Mouse (Mus musculus): Measurements from ENCODE around the gene Mgat4c. TPM values are rescaled to one million over a fixed set of nuclear protein-coding genes. Genes with fewer than 3 reads are reported as not detected.

Mgat4c gene
- polyA plus RNA-seq, 1 experiment from 2014 or later, result not detected

- Histone ChIP-seq H3K27me3 (ENCODE audit: control insufficient read depth, insufficient read depth, low read length) (no peaks in the 10 kb centered on the region), H3K4me2 (no peak overlapping the region), H3K27ac (ENCODE audit: low read depth, low read length) (no peak overlapping the region), H3K9ac (ENCODE audit: low read depth, low read length) (no peak overlapping the region), H3K4me1 (ENCODE audit: control insufficient read depth, insufficient read depth, low read length) (no peaks in the 10 kb centered on the region), H3K4me3 (ENCODE audit: low read depth, low read length) (no peak overlapping the region), H3K9me3 (replicated peaks; ENCODE audit: control insufficient read depth, low read length) (no peaks in the 10 kb centered on the region), H3K36me3 (ENCODE audit: control insufficient read depth, insufficient read depth, low read length) (no peaks in the 10 kb centered on the region)
- WGBS (ENCODE audit: insufficient replicate concordance), result 74% methylated on average over 1 of the region's 1 CpGs
- no peak for ATAC-seq (replicated peaks; ENCODE audit: insufficient number of reproducible peaks, low FRiP score, low TSS enrichment)
Measured at GRCm38 (mm10) chr10:102191646-102192045, 510.4 kb downstream of the Mgat4c start.

DNA sequence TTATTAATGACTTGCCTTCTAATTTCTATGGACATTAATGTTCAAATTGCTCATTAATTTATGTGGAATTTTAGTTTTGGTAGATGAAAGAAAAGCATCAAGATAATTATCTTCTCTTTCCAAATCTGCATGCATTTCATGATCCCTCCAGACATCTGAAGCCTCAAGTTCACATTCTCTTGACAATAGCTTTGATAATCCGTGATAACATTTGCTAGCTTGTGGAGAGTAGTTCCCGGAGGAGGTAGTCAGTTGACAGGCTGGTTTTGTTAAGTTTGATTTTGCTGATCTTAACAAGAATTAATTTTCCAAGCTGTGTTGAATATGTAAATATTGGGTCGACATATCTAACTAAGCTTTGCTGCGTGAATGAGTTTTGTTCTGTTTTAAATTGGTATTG is 515.6 kb downstream of the Mgat4c start:
- ATAC-seq (replicated peaks; ENCODE audit: insufficient number of reproducible peaks, low FRiP score, low TSS enrichment), result no peak
- Histone ChIP-seq H3K4me3 (ENCODE audit: low read depth, low read length) (no peak overlapping the region), H3K4me2 (no peak overlapping the region), H3K9me3 (replicated peaks; ENCODE audit: control insufficient read depth, low read length) (no peaks in the 10 kb centered on the region), H3K9ac (ENCODE audit: low read depth, low read length) (no peak overlapping the region), H3K4me1 (ENCODE audit: control insufficient read depth, insufficient read depth, low read length) (no peaks in the 10 kb centered on the region), H3K36me3 (ENCODE audit: control insufficient read depth, insufficient read depth, low read length) (no peaks in the 10 kb centered on the region), H3K27me3 (ENCODE audit: control insufficient read depth, insufficient read depth, low read length) (no peaks in the 10 kb centered on the region), H3K27ac (ENCODE audit: low read depth, low read length) (no peak overlapping the region)
- WGBS (ENCODE audit: insufficient replicate concordance), result 81% methylated on average over 4 of the region's 4 CpGs

DNA sequence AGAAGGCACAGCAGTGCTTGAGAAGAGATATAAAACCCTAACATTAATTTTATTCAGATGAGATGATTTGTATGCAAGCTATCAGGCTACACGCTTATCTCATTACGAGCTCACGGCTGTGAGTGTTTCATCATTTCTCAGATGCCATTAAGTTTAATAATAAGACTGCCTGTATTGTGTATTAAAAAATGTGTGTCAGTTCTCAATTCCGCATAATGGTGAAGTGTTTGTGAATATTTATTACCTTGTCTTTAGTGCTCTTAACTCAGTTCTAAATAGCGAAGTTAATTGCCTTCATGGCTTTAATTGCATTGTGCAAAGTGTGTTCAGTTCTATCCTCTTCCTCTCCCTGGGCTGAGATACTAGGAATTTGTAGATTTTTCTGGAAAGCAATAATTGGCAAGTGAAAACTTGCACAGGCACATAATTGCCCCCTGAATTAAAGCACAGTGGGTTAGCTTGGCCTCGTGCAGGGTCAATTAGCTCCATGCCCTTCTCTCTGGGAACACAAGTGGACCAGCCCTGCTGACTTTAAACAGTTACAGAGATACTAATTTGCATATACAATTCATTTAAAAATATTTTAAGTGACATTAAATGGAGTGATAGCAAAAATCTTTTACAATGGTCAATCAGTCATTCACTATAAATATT is 557.4 kb downstream of the Mgat4c start:
- H3K4me1 ChIP-seq (ENCODE audit: control insufficient read depth, insufficient read depth, low read length), result no peaks in the 10 kb centered on the region
- WGBS (ENCODE audit: insufficient replicate concordance), result 88% methylated on average over 6 of the region's 6 CpGs

GRCm38 (mm10) chr10:102243897-102244296 is 562.6 kb downstream of the Mgat4c start:
- Histone ChIP-seq H3K9me3 (replicated peaks; ENCODE audit: control insufficient read depth, low read length) (no peaks in the 10 kb centered on the region), H3K4me2 (no peak overlapping the region), H3K9ac (ENCODE audit: low read depth, low read length) (no peak overlapping the region), H3K27ac (ENCODE audit: low read depth, low read length) (no peak overlapping the region), H3K4me1 (ENCODE audit: control insufficient read depth, insufficient read depth, low read length) (no peaks in the 10 kb centered on the region), H3K4me3 (ENCODE audit: low read depth, low read length) (no peak overlapping the region), H3K27me3 (ENCODE audit: control insufficient read depth, insufficient read depth, low read length) (no peaks in the 10 kb centered on the region), H3K36me3 (ENCODE audit: control insufficient read depth, insufficient read depth, low read length) (no peaks in the 10 kb centered on the region)
- ATAC-seq (replicated peaks; ENCODE audit: insufficient number of reproducible peaks, low FRiP score, low TSS enrichment), result no peak

More for the DNA sequence above, 557.4 kb downstream of the Mgat4c start:
- Histone ChIP-seq H3K27me3 (ENCODE audit: control insufficient read depth, insufficient read depth, low read length) (no peaks in the 10 kb centered on the region), H3K4me3 (ENCODE audit: low read depth, low read length) (no peak overlapping the region), H3K9ac (ENCODE audit: low read depth, low read length) (no peak overlapping the region), H3K4me2 (no peak overlapping the region), H3K27ac (ENCODE audit: low read depth, low read length) (no peak overlapping the region), H3K36me3 (ENCODE audit: control insufficient read depth, insufficient read depth, low read length) (no peaks in the 10 kb centered on the region), H3K9me3 (replicated peaks; ENCODE audit: control insufficient read depth, low read length) (no peaks in the 10 kb centered on the region)
- ATAC-seq (replicated peaks; ENCODE audit: insufficient number of reproducible peaks, low FRiP score, low TSS enrichment), result no peak

DNA sequence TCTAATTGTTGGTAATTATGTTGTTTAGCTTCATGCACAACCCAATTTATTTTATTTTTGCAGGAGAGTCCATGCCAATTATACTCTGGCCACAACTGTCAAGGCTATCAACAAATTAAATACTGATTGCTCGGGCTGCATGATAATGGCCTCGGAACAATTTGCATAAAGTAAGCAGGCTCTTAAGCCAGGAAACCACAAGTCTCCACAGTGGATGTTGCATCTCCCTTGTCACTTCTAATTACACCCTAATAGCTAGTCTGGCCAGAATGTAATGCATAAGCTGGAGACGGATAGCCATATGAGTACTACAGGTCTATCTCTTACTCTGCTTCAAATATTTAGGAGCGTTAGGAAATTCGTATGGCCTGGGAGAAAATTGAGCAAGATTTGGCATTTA is 563.3 kb downstream of the Mgat4c start:
- Histone ChIP-seq H3K4me3 (ENCODE audit: low read depth, low read length) (no peak overlapping the region), H3K9me3 (replicated peaks; ENCODE audit: control insufficient read depth, low read length) (no peaks in the 10 kb centered on the region), H3K27me3 (ENCODE audit: control insufficient read depth, insufficient read depth, low read length) (no peaks in the 10 kb centered on the region), H3K36me3 (ENCODE audit: control insufficient read depth, insufficient read depth, low read length) (no peaks in the 10 kb centered on the region), H3K4me2 (no peak overlapping the region), H3K4me1 (ENCODE audit: control insufficient read depth, insufficient read depth, low read length) (no peaks in the 10 kb centered on the region), H3K27ac (ENCODE audit: low read depth, low read length) (no peak overlapping the region), H3K9ac (ENCODE audit: low read depth, low read length) (no peak overlapping the region)
- 74% methylated on average over 5 of the region's 5 CpGs for WGBS (ENCODE audit: insufficient replicate concordance)
- ATAC-seq (replicated peaks; ENCODE audit: insufficient number of reproducible peaks, low FRiP score, low TSS enrichment), result no peak

DNA sequence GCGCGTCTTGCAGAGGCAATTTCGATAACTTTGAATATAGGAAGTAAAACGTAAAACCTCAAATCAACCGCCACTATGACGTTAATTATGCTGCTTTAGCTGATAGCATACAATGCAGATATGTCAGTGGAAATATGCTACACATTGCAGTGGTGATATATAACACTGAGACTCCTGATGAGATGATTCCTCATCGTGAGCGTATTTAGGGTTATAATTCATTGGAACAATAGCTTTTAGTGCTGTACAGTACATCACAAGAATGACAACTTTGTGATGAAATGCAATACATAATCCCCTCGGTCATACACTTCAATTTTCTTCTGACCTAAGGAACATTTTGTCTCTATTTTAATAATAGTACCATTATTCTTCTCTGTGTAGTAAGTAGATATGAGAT is 564.0 kb downstream of the Mgat4c start:
- WGBS (ENCODE audit: insufficient replicate concordance), result 82% methylated on average over 9 of the region's 9 CpGs
- Histone ChIP-seq H3K27me3 (ENCODE audit: control insufficient read depth, insufficient read depth, low read length) (no peaks in the 10 kb centered on the region), H3K4me3 (ENCODE audit: low read depth, low read length) (no peak overlapping the region), H3K4me1 (ENCODE audit: control insufficient read depth, insufficient read depth, low read length) (no peaks in the 10 kb centered on the region), H3K9me3 (replicated peaks; ENCODE audit: control insufficient read depth, low read length) (no peaks in the 10 kb centered on the region), H3K36me3 (ENCODE audit: control insufficient read depth, insufficient read depth, low read length) (no peaks in the 10 kb centered on the region), H3K4me2 (no peak overlapping the region), H3K9ac (ENCODE audit: low read depth, low read length) (no peak overlapping the region), H3K27ac (ENCODE audit: low read depth, low read length) (no peak overlapping the region)
- ATAC-seq (replicated peaks; ENCODE audit: insufficient number of reproducible peaks, low FRiP score, low TSS enrichment), result no peak

DNA sequence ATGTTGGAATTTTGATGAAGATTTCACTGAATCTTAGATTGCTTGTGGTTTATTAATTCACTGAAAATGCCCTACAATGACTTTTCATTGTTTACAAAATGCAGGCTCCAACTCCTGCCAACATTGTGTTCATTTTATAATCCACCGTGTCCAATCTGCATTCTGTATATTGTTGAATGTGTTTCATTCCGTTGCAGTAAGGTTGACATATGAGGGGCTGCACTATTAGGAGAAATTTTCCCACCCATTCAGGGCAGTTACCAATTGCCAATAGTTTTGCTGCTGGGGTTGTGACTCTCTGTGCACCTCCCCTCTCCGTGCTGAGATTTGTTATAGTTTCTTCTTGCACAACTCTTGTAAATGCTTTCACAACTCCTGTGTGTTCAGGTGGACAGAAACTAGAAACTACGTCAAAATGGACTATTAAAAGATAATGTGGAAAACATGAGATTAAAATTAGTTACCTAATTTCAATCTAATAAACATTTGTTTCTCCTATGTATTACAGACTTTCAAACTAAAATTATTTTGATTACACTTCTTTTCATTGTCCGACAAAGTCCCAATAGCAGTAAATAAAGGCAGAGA is 627.7 kb downstream of the Mgat4c start:
- no peak overlapping the region for H3K27ac ChIP-seq (ENCODE audit: low read depth, low read length)
- H3K4me2 ChIP-seq, result no peak overlapping the region
- H3K9me3 ChIP-seq (replicated peaks; ENCODE audit: control insufficient read depth, low read length), result no peaks in the 10 kb centered on the region
- no peak overlapping the region for H3K4me3 ChIP-seq (ENCODE audit: low read depth, low read length)
- 80% methylated on average over 5 of the region's 5 CpGs for WGBS (ENCODE audit: insufficient replicate concordance)
- no peaks in the 10 kb centered on the region for H3K27me3 ChIP-seq (ENCODE audit: control insufficient read depth, insufficient read depth, low read length)
- H3K4me1 ChIP-seq (ENCODE audit: control insufficient read depth, insufficient read depth, low read length), result no peaks in the 10 kb centered on the region
- ATAC-seq (replicated peaks; ENCODE audit: insufficient number of reproducible peaks, low FRiP score, low TSS enrichment), result no peak
- no peaks in the 10 kb centered on the region for H3K36me3 ChIP-seq (ENCODE audit: control insufficient read depth, insufficient read depth, low read length)
- no peak overlapping the region for H3K9ac ChIP-seq (ENCODE audit: low read depth, low read length)

DNA sequence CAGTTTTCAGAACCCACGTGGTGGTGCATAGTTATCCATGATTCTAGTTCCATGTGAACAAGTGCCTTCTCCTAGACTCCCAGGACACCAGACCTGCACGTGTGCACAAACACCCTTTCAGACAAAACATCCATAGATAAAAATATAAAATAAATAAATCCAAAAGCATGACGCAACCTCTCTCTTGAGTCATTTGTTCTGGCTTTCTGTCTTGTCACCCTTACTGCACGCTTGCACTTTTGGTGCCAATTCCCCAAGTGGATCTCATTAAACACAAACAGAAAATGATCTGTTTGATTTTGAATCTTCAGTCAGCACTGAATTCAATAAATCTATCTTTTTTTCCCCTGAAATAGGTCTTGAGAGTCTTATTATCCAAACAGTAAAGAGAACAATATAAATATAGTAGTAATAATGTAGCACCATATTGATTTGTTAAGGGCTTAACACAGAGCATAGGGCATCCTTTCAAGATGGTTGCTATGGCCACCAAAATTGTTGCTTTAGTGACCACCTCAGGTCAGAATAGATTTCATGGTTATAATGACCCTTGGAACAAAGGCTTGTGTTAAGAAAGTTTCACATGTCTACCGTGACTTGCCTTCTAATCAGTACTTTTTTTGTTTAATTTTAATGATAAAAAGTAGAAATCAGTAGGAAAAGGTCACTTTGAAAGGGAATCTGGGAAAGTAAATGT is 684.5 kb downstream of the Mgat4c start:
- 80% methylated on average over 5 of the region's 5 CpGs for WGBS (ENCODE audit: insufficient replicate concordance)
- Histone ChIP-seq H3K9me3 (replicated peaks; ENCODE audit: control insufficient read depth, low read length) (no peaks in the 10 kb centered on the region), H3K4me1 (ENCODE audit: control insufficient read depth, insufficient read depth, low read length) (no peaks in the 10 kb centered on the region), H3K27me3 (ENCODE audit: control insufficient read depth, insufficient read depth, low read length) (no peaks in the 10 kb centered on the region), H3K9ac (ENCODE audit: low read depth, low read length) (no peak overlapping the region), H3K4me2 (no peak overlapping the region), H3K36me3 (ENCODE audit: control insufficient read depth, insufficient read depth, low read length) (no peaks in the 10 kb centered on the region), H3K27ac (ENCODE audit: low read depth, low read length) (no peak overlapping the region), H3K4me3 (ENCODE audit: low read depth, low read length) (no peak overlapping the region)
- ATAC-seq (replicated peaks; ENCODE audit: insufficient number of reproducible peaks, low FRiP score, low TSS enrichment), result no peak

- ATAC-seq (replicated peaks; ENCODE audit: insufficient number of reproducible peaks, low FRiP score, low TSS enrichment), result no peak
- Histone ChIP-seq H3K27ac (ENCODE audit: low read depth, low read length) (no peak overlapping the region), H3K4me1 (ENCODE audit: control insufficient read depth, insufficient read depth, low read length) (no peaks in the 10 kb centered on the region), H3K4me2 (no peak overlapping the region), H3K27me3 (ENCODE audit: control insufficient read depth, insufficient read depth, low read length) (no peaks in the 10 kb centered on the region), H3K36me3 (ENCODE audit: control insufficient read depth, insufficient read depth, low read length) (no peaks in the 10 kb centered on the region), H3K9me3 (replicated peaks; ENCODE audit: control insufficient read depth, low read length) (no peaks in the 10 kb centered on the region), H3K4me3 (ENCODE audit: low read depth, low read length) (no peak overlapping the region), H3K9ac (ENCODE audit: low read depth, low read length) (no peak overlapping the region)
- WGBS (ENCODE audit: insufficient replicate concordance), result 68% methylated on average over 1 of the region's 1 CpGs
Measured at GRCm38 (mm10) chr10:102370576-102370975, 689.3 kb downstream of the Mgat4c start.

Data from heart, embryonic 11.5 days (tissue).